Mouse (Mus musculus) liver, adult 10 weeks (tissue): ENCODE results near the gene Ccdc148. TPM values are rescaled to one million over a fixed set of nuclear protein-coding genes. Genes with fewer than 3 reads are reported as not detected.

ENCODE experiments used
- polyA plus RNA-seq: library from polyadenylated mRNA; stranded (reverse); fragments of 350-450 nt; fragmentation: Illumina TruSeq; extraction: RNeasy Lipid Tissue Mini Kit (QIAGEN cat#74804); gene quantifications from one replicate; pipeline ENCODE4 v1.2.3, GENCODE M21; 2014; ENCODE audit warnings: low read depth, low replicate concordance

Gene Ccdc148
- 1.5 TPM for polyA plus RNA-seq

GRCm38 (mm10) chr2:59160605-59160963, at the start of gene Ccdc148, which contains the start of gene Pkp4:
Gene Ccdc148, minus strand, starts transcription at chr2:59160683.
Gene Pkp4, plus strand, starts transcription at chr2:59160850.

GRCm38 (mm10) chr2:58859134-58859533, 301.3 kb downstream of the Ccdc148 start, which contains the start of gene Gm11099:
Gene Gm11099, plus strand, starts transcription at chr2:58859434.

Other genes starting within 250 kb of the Ccdc148 start
- 54.5 TPM for gene Pkp4, start 167 bp upstream of the Ccdc148 start, polyA plus RNA-seq